Mouse (Mus musculus): ENCODE measurements around the gene Dag1.

The Dag1 gene

GRCm38 (mm10) chr9:108182806-108183506, 80.8 kb downstream of the Dag1 start:
- DNase-seq = no peak

GRCm38 (mm10) chr9:108178391-108178790, 85.4 kb downstream of the Dag1 start:
- no peak for DNase-seq

GRCm38 (mm10) chr9:108175116-108175838, 88.5 kb downstream of the Dag1 start:
- DNase-seq = no peak

DNA sequence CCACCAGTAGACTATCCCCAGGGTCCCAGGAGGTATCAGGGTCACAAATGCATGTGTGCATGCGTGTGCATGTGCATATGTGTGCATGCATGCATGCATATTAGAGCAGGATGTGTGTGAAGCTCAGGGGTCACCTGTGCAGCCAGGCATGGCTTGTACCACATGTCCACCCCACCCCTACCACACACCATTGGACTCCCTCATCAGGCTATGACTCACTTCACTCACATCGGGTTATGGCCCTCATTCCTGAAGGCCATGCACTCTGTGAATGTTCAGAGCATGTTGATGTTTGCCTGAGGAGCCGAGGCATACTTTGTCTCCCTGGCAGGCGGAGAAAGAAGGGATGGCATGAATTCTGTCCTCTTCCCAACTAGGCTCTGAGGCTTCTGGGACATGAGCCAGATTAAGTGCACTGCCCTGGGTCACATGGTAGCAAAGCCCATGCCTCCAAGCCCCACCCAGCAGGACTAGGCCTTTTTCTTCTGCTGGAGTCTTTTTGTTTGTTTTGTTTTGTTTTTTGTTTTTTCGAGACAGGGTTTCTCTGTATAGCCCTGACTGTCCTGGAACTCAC, 90.9 kb downstream of the Dag1 start:
- DNase-seq = no peak

GRCm38 (mm10) chr9:108169751-108170150, 94.0 kb downstream of the Dag1 start:
- DNase-seq = no peak

GRCm38 (mm10) chr9:108165143-108165542, 98.6 kb downstream of the Dag1 start:
- no peak for DNase-seq

DNA sequence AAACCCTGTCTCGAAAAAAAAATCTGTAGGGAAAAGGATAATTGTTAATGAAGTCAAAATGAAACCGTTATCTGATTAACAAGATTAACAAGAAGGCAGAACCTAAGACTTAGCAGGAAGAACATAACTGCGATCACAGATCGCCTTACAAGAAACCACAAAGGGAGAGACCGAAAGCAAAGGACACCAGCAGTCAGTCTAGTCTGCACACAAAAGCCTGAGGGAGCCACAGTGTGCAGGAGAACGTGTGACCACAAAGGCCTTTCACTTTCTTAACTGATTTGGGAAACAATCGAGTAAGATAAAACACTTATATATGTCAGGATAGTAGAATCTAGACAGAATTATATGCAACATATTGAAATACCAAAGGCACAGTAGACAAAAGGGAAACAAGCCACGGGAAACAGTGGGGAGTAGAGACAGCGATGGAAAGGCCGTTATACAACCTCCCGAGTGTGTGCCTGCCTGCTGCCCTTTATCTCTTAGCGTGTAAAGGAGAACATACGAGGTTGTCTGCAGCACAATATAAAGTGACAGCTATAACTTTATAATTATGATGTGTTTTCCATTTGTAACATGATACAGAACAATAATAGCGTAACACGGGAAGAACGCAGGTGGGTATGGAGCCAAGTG, 100.0 kb downstream of the Dag1 start:
- DNase-seq = no peak

DNA sequence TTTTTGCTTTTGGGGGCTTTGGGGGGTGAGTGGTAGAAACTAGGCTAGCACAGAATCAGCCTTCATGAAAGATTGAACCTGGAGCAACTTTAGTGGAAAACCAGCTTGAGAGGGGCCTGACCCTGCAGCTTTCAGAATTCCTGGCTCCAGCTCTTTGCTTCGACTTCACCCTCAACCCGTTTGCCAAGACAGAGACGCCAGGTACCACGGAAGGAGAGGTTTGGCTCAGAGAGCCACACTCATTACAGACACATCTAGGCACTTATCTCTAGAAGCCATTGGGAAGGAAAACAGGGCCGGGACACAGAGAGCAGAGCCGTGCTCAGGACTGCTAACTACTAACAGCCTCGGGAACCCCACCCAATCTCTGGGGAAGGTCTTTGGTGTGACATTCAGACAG, 105.9 kb downstream of the Dag1 start:
- no peak for DNase-seq

DNA sequence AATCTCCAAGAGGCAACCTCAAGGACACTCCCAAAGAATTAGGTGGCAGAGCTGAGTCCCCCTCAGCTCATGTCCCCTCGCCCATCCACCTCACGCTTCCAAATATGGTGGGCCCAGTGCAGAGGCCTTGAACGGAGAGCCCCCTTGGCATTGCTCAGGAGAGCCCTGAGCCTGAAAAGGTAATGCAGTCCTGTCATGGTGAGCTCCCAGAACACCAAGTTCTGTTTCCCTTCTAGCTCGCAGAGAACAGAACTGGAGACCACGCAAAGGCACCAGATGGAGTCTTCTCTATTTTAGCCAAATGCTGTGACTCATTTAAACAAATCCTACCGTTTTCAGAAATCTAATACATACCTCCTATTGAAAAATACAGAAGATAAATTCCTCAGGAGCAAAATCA, 106.3 kb downstream of the Dag1 start:
- peak; percentile 76 for DNase-seq

DNA sequence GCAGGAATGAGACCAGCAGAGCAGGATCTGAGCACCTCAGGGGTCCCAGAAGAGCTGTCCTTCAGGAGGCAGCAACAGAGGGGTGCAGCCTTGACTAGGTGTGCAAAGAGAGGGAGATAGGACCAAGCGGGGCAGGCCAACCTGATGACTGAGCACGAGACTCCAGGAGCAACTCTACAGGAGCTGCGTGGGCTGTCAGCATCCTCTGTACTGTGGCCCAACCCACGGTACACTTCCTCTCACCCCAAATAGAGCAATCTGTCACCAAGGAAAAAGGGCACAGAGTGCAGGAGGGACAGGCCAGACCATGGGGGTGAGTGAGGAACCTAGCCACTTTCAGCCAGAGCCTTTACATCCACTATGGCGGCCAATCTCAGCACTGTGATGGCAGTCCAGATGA, 107.0 kb downstream of the Dag1 start:
- DNase-seq = peak; percentile 83

- no peak for DNase-seq
Measured at GRCm38 (mm10) chr9:108154814-108155213, 108.9 kb downstream of the Dag1 start.
